Mouse (Mus musculus) adrenal gland, postnatal 0 days (tissue): ENCODE results near the gene Tedc1. TPM values are rescaled to one million over a fixed set of nuclear protein-coding genes. Genes with fewer than 3 reads are reported as not detected.

Experiments used
- polyA plus RNA-seq: library from polyadenylated mRNA; unstranded; fragments of >200 nt; fragmentation: Nextera tagmentation; extraction: Ambion mirVana; gene quantifications from 2 replicates; pipeline ENCODE4 v1.2.1, GENCODE M21; 2015

Tedc1 gene
- 5.8 and 6.5 TPM in 2 replicates for polyA plus RNA-seq

DNA sequence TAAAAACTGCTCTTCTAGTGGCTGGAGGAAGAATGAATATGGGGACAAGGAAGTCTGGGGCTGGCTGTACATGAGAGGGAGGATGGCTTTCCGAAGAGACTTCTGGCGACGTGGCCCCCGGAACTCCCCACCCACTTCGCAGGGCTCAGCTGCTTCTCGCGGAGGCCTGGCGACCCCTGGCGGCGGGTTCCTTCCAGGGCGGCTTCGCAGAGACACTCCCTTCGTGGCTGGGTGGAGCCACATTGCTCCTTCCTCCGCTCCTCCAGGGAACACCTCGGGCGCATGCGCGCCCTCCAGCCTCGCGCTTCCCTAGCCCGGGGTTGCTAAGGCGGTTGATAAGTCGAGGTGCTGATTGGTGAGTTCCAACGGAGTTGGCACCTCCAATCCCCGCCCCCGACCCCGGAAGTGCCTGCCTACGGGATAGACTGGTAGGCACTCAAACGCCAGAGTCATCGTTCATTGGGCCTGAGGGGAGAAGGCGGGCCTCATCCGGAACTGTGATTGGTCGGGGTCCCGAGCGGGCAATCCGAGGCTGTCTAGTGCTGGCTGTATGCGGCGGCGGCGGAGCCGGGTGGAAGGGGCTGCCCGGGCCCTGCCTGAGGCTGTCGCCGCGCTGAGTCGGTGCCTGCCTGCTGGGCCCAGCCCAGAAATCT lies at the start of gene Tedc1:
Gene Tedc1, plus strand, starts transcription at position 535 of the 653 bp plus-strand sequence.

DNA sequence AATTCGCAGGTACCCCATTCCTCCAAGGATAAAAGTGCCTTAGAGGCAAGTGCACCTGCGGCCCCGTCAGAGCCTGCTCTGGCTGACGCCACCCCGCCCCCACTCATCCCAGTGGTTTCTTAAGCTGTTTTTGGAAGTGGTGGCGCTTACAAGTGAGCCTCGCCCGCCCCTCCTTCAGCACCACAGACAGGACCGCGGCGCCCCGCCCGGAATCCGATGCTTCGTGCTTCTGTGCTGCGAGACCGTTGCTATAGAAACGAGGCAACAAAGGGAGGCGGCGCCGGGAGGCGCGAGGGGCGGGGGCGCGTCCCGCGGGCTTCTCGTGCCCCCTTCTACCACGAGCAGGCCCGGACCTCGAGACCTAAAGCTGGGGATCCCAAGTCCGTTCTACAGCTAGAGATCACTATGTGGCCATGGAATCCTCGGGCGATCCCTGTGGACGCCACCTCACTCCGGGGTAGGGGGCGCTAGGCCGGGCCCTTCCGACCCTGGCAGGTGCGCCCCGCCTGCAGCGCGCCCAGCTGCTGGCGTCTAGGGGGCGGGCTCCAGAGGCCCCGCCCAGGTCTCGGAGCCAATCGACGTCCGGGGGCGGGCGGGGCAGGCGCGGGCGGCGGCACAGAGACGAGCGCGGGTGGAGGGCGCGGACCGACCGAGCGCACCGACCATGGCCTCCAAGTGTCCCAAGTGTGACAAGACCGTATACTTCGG lies 16.2 kb upstream of the Tedc1 start, which contains the start of gene Crip2:
Gene Crip2, plus strand, starts transcription at position 329 of the 708 bp plus-strand sequence.

DNA sequence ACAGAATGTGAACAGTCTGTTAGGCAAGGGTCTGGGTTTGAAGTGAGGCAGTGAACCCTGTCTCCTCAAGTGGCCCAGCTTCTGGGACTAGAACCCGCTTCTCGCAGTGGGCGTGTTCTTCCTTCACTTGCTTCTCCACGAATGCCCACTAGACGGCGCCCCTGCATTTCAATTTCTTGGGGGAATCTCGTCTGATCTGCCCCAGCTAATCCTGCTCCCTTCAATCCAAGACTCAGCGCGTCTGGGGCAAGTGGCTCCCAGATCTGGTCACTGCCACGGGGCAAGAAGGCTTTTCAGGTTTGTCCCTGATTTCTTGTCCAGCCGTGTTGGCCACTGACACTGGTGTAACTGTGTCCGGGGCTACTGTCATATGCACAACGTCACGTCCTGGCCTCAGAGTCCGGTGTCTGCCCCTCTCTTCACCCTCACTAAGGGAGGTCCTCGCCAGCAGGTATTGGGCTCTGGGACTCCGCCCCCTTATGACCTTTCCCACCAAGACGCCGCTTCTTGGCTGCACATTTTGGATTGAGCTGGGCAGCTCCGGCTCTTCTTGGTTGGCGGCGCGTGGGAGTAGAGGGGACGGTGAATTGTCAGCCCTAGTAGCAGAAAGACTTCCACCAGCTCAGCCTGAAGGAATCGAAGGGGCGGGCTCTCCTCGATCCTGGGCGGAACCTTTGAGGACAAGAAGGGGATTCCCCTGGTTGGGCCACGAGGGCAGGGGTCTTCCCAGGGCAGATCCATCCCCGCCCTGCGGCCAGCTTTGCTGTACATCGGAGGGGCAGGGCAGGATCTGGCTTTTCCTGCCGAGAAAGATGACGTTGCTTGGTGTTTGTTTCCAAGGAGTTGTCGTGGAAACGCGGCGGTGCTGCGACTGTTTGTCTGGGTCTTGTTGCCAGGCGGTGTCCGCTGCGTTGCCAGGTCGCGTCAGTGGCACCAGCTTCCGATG lies 9.8 kb upstream of the Tedc1 start, which contains the start of gene Crip1:
Gene Crip1, plus strand, starts transcription at position 205 of the 946 bp plus-strand sequence.

DNA sequence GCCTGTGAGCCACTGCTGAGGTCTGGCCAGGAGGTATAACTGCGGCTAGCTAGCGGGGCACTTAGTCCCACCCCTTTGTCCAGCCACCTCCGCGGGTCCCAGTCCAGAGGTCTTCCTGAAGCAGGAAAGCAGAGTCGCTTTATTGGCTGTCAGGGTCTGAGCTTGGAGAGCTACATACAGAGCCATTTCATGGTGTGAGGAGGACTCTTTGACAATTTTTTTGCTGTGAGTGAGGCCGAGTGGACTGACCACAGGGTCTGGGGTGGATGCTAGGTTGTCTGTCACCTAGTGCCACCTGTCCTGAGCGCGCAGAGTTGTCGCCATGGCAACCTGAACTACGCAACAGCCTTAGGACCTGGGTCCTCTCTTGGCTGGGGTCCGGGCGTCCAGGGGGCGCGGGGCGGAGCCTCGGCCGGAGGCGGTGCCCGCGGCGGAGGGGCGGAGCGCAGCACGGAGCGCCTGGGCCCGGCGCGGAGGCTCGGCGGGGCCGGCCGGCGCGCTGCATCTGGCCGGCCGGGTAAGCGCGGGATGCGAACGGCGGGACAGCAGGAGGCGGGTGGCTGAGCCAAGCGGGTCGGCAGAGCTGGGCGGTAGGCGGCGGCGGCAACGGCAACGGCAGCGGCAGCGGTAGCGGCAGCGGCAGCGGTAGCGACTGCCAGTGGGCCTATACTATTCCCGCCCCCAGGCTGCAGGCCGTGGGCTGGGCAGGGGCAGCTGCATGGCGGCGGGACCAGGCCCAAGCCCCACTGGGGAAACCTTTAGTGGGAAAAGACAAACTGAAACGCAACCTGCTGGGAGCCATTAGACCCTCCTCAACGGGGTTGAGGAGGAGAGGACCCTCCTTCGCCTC lies 29.4 kb downstream of the Tedc1 start, which contains the start of gene Tmem121:
Gene Tmem121, plus strand, starts transcription at position 489 of the 850 bp plus-strand sequence.

Other genes with a start within 250 kb of the Tedc1 start
- 1.6 and 2.5 TPM in 2 replicates for gene Jag2, start 226.6 kb upstream of the Tedc1 start, polyA plus RNA-seq
- gene Nudt14, start 214.3 kb upstream of the Tedc1 start, polyA plus RNA-seq, result 121 and 138 TPM in 2 replicates
- 19.2 and 26.7 TPM in 2 replicates for gene Btbd6, start 179.9 kb upstream of the Tedc1 start, polyA plus RNA-seq
- 28.1 and 39.0 TPM in 2 replicates for gene Brf1, start 155.7 kb upstream of the Tedc1 start, polyA plus RNA-seq
- gene Pacs2, start 141.9 kb upstream of the Tedc1 start, polyA plus RNA-seq, result 10.8 and 12.3 TPM in 2 replicates
- gene Tex22, start 81.9 kb upstream of the Tedc1 start, polyA plus RNA-seq, result not detected in 2 replicates
- 9.4 and 10.8 TPM in 2 replicates for gene Mta1, start 58.1 kb upstream of the Tedc1 start, polyA plus RNA-seq
- 96.2 and 132 TPM in 2 replicates for gene Crip2, start 16.2 kb upstream of the Tedc1 start, polyA plus RNA-seq
- gene Crip1, start 10.1 kb upstream of the Tedc1 start, polyA plus RNA-seq, result 611 and 903 TPM in 2 replicates
- 12.3 and 19.7 TPM in 2 replicates for gene Tmem121, start 29.5 kb downstream of the Tedc1 start, polyA plus RNA-seq